Mouse (Mus musculus): ENCODE results near the gene Dlx3. TPM values are rescaled to one million over a fixed set of nuclear protein-coding genes. Genes with fewer than 3 reads are reported as not detected.

Gene Dlx3
- total RNA-seq, 2 experiments from 2014 or later = not detected

DNA sequence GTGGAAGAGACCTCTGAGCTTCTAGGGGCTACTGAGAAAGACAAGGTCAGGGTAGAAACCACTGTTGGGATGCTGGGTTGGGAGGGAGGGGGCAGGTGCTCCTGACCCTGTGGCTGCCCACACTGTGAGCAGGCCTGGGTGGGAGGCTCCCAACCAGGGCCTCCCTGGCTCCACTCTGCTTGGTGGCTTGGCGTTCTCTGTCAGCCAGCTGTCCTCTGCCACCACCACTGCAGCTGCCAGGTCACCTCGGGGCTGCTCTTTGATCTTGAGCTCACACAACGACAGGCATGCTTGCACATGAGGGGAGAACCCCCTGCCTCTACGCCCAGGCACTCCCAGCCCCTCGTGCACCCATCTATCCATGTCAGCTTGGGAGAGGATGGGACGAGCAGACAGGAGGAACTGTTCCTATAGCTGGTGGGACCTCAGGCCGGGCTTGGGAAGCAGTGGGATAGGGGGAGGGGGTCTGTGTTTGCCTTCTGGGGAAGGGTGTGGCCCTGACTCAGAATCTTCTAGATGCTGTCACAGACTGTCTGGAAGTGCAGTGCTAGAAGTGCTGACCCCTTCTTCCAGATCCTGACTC, 5.5 kb downstream of the Dlx3 start:
- no peak for DNase-seq

DNA sequence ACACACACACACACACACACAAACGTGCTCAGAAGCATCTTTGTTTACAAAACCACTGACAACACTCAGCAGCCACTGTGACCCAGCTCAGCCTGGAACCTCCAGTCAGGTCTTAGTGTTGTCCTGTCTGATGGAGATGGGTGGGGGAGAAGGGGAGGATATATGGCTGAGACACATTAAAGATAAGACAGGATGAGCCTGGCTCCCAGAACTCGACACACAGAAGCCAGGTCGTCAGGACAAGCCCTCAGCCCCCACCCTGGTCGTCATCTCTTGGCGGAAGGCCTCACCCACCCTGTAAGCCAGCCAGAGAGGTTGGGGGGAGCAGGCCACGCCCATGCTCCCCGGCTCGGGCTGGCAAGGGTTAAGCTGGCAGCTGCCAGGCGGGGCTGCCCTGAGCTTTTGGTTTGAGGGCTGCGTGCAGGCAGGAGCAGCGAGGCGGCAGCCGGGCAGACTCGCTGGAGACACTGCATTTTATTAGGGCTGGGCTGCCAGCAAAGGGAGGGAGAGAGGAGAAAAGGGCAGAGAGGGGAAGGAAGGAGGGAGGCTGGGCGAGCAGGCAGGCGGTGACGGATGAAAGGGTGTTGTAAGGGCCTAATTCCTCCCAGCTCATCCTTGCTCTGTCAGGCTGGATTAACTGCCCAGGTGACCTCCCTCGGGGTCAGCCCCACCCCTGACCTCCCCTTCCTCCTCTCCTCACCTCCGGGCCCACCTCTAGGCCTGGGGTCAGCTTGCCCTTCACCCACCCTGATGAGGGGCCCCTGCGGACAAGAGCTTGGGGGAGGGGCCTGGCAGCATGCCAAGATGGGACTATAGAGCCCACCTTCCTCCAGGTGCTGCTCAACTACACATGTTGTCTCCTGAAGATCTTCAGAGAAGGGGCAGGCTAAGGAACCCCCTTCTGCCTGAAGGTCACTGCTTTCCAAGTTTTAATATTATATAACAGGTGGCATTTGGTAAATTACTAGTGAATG, 6.6 kb downstream of the Dlx3 start:
- DNase-seq = no peak

GRCm38 (mm10) chr11:95128359-95128758, 8.4 kb downstream of the Dlx3 start:
- DNase-seq = no peak

DNA sequence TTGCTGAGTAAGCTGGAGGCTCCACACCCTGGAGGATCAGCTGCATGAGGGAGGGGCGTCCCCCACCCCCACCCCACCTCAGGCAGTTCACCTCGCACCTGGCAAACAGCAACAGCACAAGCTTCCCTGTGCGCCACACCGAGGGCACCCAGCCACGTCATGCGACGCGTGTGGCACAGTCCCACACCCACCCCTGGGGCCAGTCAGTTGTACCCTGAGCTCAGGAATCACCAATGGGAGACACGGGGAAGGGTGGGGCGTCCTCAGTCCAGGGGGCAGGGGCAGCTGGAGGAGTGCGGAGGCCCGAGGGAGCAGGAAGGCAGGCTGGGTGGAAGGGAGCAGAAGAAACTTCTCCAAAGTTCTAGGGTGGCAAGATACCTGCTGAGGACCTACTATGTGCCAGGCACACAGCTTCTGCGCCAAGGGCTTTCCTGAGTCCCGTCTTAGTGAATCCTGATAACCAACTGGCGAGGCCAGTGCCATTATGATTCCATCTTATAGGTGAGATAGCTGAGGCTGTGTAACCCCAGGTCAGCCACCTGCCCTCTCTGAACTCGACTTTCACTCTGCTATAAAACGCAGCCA, 10.8 kb downstream of the Dlx3 start:
- no peak for DNase-seq

DNA sequence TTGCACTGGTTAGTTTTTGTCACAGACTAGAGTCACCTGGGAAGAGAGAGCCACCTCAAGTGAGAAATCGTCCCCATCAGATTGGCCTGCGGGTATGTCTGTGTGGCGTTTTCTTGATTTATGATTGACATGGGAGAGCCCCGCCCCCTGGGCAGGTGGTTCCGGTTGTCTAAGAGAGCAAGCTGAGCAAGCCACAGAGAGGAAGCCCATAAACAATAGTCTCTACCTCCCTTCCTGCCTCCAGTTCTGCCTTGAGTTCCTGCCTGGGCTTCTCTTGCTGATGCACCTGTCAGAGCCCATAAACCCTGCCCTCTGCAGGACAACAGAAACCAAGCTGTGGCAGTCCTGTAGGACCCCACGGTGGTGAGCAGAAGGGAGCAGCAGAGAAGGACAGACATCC, 13.4 kb downstream of the Dlx3 start:
- no peak for DNase-seq

- no peak for DNase-seq
Observed at GRCm38 (mm10) chr11:95137281-95137680, 17.4 kb downstream of the Dlx3 start.

- DNase-seq = no peak
Observed at GRCm38 (mm10) chr11:95139871-95140270, 20.0 kb downstream of the Dlx3 start.

DNA sequence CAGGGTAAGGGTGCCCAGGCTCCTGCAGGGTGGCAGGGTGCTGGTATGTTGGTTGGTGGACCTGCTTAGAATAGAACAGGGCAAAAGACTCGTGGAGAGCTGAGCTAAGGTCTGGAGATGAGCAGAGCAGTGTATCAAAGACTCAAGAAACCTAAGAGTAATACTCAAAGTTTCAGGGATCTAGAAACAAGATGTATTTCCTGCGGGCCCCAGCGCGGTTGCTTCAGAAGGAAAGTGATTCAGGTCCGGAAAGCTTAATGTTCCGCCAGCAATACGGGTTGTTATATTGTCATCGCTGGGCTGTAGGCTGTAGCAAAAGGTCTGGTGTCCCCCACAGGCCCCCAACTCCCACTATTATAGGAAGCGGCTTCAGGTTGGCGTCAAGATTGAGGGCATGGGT, 22.3 kb downstream of the Dlx3 start:
- no peak for DNase-seq

DNA sequence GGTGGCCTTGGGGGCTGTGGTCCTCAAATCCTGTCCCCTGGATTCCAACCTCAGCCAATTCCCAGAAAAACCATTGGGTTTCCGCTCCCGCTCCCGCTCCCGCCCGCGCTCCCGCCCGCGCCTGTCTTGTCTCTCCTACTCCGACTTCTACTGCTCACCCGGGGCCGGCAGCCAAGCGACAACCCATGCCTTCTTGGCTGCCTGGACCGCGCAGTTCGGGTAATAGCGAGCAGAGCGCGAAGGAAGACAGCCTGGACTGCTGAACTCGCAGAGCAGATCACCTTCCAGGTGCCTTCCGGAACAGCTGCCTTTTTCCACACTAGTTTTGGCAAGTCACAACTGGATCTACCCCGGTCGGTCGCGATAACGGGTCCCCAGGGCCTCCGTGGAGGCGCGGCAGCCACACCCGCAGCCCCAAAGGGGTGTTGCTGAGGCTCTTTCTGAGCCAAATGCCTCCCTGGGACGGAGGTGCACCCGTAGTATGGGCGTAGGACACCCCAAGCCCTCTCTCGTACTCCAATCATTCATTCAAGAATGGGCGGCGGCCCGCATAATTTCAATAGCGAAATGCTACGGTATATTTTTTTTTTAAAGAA, 23.2 kb downstream of the Dlx3 start:
- DNase-seq = no peak

DNA sequence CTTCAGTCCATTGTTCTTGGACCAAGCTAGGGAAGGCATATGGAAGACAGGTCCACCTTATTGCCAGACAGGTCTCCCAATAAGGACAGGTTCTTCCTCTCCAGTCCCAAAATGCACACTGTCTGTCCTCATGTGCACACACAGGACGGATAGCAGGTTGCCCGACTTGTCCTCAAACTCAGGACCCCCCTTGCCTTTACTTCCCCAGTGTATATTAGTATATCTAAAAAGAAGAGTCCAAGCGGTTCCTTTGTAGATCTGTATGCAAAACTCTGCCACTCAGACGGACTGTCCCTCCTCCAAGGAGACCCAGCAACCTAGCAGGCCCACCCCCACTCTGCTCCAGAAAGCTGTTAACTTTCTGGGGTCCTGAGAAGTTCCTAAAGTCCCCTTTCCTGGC, 23.7 kb downstream of the Dlx3 start:
- no peak for DNase-seq

- no peak for DNase-seq
Observed at GRCm38 (mm10) chr11:95144091-95144945, 24.4 kb downstream of the Dlx3 start.

DNA sequence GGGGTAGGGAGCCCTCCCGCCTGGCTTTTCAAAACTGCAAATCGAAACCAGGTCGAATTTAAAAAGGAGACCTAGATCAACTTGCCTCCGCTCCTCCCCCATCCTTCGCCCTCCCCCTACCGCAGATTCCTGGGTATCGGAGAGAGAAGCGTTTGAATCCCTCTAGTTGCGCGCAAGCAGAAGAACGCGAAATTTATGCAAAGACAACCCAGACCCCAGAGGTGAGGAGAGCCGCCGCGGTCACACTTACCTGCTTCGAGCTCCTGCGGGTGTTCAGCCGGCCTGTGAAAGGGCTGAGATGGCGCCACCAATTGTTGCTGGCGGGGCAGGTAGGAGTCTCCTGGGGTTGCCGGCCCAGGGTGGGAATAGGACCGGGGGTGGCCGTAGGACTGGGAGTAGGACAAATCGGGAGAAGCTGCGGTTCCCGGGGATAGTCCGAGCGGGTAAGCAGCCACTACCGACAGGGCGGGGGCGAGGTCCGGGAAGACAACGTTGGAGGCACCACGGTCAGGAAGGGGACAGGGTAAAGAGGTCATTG, 25.1 kb downstream of the Dlx3 start:
- DNase-seq = no peak

GRCm38 (mm10) chr11:95145851-95146403, 26.0 kb downstream of the Dlx3 start, which contains the start of gene Dlx4:
Dlx4 (minus strand) TSS chr11:95146263.
- no peak for DNase-seq

DNA sequence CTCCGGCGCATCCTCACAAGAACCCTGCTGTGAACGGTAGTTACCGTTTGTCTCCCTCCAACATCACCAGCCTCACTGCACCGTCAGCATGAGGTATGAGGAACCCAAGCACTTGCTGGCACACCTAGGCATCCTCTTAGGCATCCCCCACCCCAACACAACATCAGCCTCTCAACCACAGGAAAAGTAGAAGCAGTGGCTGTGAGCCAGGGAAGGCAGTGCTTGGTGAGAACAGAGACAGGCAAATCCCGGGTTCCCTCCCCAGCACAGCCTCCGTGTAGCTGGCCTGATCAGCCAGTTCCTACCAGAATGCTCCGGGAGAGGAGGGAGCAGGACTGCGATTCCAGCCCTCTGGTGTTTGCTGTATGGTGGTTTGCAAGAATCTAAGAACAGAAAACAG, 28.8 kb downstream of the Dlx3 start:
- DNase-seq = no peak

GRCm38 (mm10) chr11:95149462-95150268, 29.7 kb downstream of the Dlx3 start:
- DNase-seq = no peak

DNA sequence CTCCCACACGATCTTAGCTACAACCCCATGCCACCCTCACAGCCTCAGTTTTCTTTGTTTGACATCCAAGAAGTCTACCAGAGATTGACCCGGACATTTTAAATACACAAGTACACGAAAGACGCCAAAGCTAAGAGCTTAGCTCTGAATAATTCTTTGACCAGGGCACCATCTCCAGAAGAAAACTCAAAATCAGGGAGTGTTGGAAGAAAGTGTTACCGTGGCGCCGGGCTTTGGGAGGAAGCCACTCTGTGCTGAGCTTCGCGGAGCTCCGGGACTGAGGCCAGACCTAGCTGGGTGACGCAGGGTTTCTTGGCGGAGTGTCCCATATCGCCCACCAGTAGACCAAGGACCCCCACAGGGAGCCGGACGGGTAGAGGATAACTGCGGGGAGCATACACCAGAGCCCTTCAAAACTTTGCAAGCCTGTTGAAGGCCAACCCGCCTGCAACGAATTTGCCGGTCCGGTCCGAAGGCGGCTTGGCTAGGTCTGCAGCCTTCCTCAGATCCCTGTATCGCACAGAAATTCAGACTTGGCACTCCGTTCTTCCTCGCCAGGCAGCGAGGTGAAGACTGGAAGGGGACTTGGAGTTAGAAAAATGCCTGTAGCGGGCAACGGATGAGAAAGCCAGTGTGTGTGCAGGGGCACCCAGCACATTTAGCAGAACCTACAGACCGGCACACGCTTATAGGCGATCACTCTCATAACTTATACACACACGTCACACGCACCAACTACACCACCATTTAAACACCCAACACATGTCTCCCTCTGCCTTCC, 30.5 kb downstream of the Dlx3 start:
- no peak for DNase-seq

GRCm38 (mm10) chr11:95153116-95153515, 33.2 kb downstream of the Dlx3 start:
- DNase-seq = no peak

GRCm38 (mm10) chr11:95153681-95154080, 33.8 kb downstream of the Dlx3 start:
- DNase-seq = no peak

DNA sequence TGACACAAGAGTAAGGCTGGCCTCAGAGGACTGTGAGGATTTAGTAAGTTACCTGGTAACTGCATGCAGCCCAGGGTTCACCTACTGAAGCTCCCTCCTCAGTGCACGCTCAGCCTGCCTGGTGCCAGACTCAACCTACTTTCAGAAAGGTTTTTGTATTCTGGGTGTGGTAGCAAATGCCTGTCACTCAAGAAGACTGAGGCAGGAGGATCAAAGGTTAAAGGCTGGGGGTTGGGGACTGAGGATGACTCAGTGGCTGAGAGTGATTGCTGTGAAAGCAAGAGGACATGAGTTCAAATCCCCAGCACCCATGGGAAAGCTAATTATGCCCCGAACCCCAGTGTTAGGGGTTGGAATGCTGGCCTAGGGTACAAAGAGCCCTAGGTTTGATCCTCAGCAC, 35.6 kb downstream of the Dlx3 start:
- no peak for DNase-seq

- no peak for DNase-seq
Observed at GRCm38 (mm10) chr11:95157356-95157755, 37.4 kb downstream of the Dlx3 start.

All from layer of hippocampus, postnatal 36 days (tissue).